Mouse (Mus musculus) intestine, embryonic 16.5 days (tissue): ENCODE results near the gene Trim62. TPM values are rescaled to one million over a fixed set of nuclear protein-coding genes. Genes with fewer than 3 reads are reported as not detected.

Experiments
- ATAC-seq: fragments of 200-750 bp; cut with Nextera tagmentation; 2 replicates; pipeline ENCODE4 v1.8.0; 2017; ENCODE audit warnings: moderate TSS enrichment, moderate library complexity
- H3K27ac ChIP-seq: fragments of 300-500 bp; sonication (generic); 2 replicates; pipeline ENCODE4 v1.5.1; 2014; ENCODE audit warnings: mild to moderate bottlenecking, low read length
- H3K27me3 ChIP-seq: fragments of 300-500 bp; sonication (generic); replicated peaks from 2 replicates; pipeline ENCODE4 v1.6.1; 2014; ENCODE audit warnings: low read length, control low read depth, mixed read lengths; ENCODE audit not compliant: control insufficient read depth, insufficient read depth
- H3K36me3 ChIP-seq: fragments of 300-500 bp; sonication (generic); 2 replicates; pipeline ENCODE4 v1.6.1; 2014; ENCODE audit warnings: low read length, control low read depth; ENCODE audit not compliant: control insufficient read depth, insufficient read depth
- H3K4me1 ChIP-seq: fragments of 300-500 bp; sonication (generic); 2 replicates; pipeline ENCODE4 v1.6.1; 2014; ENCODE audit warnings: low read length, control low read depth, mixed read lengths; ENCODE audit not compliant: control insufficient read depth, insufficient read depth
- H3K4me2 ChIP-seq: fragments of 300-500 bp; sonication (generic); 2 replicates; pipeline ENCODE4 v1.6.1; 2014; ENCODE audit warnings: low read depth, low read length, control low read depth
- H3K4me3 ChIP-seq: fragments of 300-500 bp; sonication (generic); 2 replicates; pipeline ENCODE4 v1.5.1; 2014; ENCODE audit warnings: mild to moderate bottlenecking, low read length
- H3K9ac ChIP-seq: fragments of 300-500 bp; sonication (generic); 2 replicates; pipeline ENCODE4 v1.6.1; 2014; ENCODE audit warnings: low read depth, low read length
- H3K9me3 ChIP-seq: fragments of 300-500 bp; sonication (generic); 2 replicates; pipeline ENCODE4 v1.6.1; 2016; ENCODE audit warnings: low read length, control low read depth; ENCODE audit not compliant: control insufficient read depth
- WGBS: fragments of 180-500 bp; shearing (Covaris S2); extraction: QIAGEN DNeasy Blood & Tissue Kit; methylation state at CpG from one replicate; pipeline ENCODE4 v1.1.7; 2014; 5-methylcytosine and 5-hydroxymethylcytosine counted together
- polyA plus RNA-seq: library from polyadenylated mRNA; unstranded; fragments of >200 nt; fragmentation: Nextera tagmentation; extraction: Ambion mirVana; gene quantifications from 2 replicates; pipeline ENCODE4 v1.2.1, GENCODE M21; 2015

Trim62 gene
- polyA plus RNA-seq = 2.2 and 2.3 TPM in 2 replicates

GRCm38 (mm10) chr4:128883379-128883781, at the start of gene Trim62:
Gene Trim62 (plus strand): TSS chr4:128883580.
- peak within 1 kb of the TSS; percentile 81 for H3K4me3 ChIP-seq
- peak within 1 kb of the TSS; percentile 45 for H3K27ac ChIP-seq
- no peaks in the 10 kb centered on the region for H3K9me3 ChIP-seq
- peak within 1 kb of the TSS; percentile 99 for H3K4me2 ChIP-seq
- H3K9ac ChIP-seq = peak within 1 kb of the TSS; percentile 71
- 0 out of 2 replicates have a peak, but pooled peaks cover 3% of the 10 kb centered on the region for H3K36me3 ChIP-seq
- WGBS = under 1% methylated on average over 29 of the region's 37 CpGs
- peaks cover 19% of the 10 kb centered on the region for H3K4me1 ChIP-seq
- H3K27me3 ChIP-seq = peaks cover 14% of the 10 kb centered on the region; the same call in 1 of the 2 replicates
- peak; percentile 85 for ATAC-seq

- peaks cover 19% of the 10 kb centered on the region for H3K4me1 ChIP-seq
- 55% methylated on average over 5 of the region's 5 CpGs for WGBS
- no peak overlapping the region for H3K9ac ChIP-seq
- no peak overlapping the region for H3K4me2 ChIP-seq
- H3K4me3 ChIP-seq = no peak overlapping the region
- H3K27me3 ChIP-seq = no peaks in the 10 kb centered on the region
- H3K36me3 ChIP-seq = no peaks in the 10 kb centered on the region
- no peak for ATAC-seq
- H3K9me3 ChIP-seq = no peaks in the 10 kb centered on the region
- H3K27ac ChIP-seq = no peak overlapping the region
Measured at GRCm38 (mm10) chr4:128838202-128838601, 45.2 kb upstream of the Trim62 start.

GRCm38 (mm10) chr4:128839811-128840738, 43.3 kb upstream of the Trim62 start:
- H3K9me3 ChIP-seq = no peaks in the 10 kb centered on the region
- ATAC-seq = peak; percentile 85
- no peaks in the 10 kb centered on the region for H3K27me3 ChIP-seq
- peak overlapping the region; percentile 85 for H3K27ac ChIP-seq
- H3K4me2 ChIP-seq = no peak overlapping the region
- H3K4me3 ChIP-seq = no peak overlapping the region
- H3K9ac ChIP-seq = 0 out of 2 replicates have a peak overlapping the region, but pooled peaks have one; percentile 25
- 30% methylated on average over 16 of the region's 16 CpGs for WGBS
- H3K36me3 ChIP-seq = no peaks in the 10 kb centered on the region
- peaks cover 22% of the 10 kb centered on the region for H3K4me1 ChIP-seq

DNA sequence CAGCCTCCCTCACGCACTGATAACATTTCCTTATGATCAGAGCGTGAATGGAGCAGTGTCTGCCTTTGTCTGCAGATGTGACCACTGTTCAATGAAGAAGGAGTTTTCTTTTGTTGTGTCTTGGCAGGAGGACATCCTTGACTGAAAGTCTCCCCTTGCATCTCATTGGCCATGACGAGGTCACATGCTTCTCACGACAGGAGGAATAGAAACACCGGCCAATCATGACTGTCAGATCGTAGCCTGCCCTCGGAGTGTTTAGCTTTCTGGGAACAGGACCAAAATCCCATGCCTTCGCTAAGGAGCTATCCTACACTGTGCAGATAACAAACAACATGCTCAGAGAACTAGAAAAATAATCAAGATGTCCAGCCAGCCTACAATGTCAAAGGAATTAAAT, 42.1 kb upstream of the Trim62 start:
- no peaks in the 10 kb centered on the region for H3K27me3 ChIP-seq
- H3K4me2 ChIP-seq = no peak overlapping the region
- peaks cover 25% of the 10 kb centered on the region for H3K4me1 ChIP-seq
- H3K9me3 ChIP-seq = no peaks in the 10 kb centered on the region
- H3K9ac ChIP-seq = no peak overlapping the region
- ATAC-seq = no peak
- H3K27ac ChIP-seq = no peak overlapping the region
- no peak overlapping the region for H3K4me3 ChIP-seq
- no peaks in the 10 kb centered on the region for H3K36me3 ChIP-seq
- WGBS = 52% methylated on average over 8 of the region's 8 CpGs

DNA sequence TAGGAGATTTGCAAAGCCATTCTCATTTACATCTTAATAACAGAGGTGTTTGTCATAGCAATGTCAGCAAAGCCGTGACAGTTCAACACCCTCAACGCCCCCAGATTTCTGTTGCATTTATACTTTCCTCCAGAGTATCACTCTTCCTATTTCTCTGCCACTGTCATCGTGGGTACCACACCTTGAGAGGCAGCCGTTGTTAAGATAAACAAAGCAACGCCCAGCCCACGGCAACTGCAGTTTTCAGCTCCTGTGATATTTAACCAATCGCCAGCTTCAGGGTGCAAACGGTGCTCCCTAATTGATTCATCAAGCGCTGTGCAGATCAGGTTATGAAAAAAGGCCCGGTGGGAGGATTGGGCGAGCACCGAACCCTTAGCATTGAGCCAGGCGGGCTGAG, 38.8 kb upstream of the Trim62 start:
- H3K9ac ChIP-seq = no peak overlapping the region
- ATAC-seq = no peak
- 28% methylated on average over 13 of the region's 13 CpGs for WGBS
- no peak overlapping the region for H3K4me3 ChIP-seq
- H3K4me1 ChIP-seq = peaks cover 16% of the 10 kb centered on the region
- H3K9me3 ChIP-seq = no peaks in the 10 kb centered on the region
- no peak overlapping the region for H3K27ac ChIP-seq
- H3K36me3 ChIP-seq = no peaks in the 10 kb centered on the region
- no peak overlapping the region for H3K4me2 ChIP-seq
- no peaks in the 10 kb centered on the region for H3K27me3 ChIP-seq

DNA sequence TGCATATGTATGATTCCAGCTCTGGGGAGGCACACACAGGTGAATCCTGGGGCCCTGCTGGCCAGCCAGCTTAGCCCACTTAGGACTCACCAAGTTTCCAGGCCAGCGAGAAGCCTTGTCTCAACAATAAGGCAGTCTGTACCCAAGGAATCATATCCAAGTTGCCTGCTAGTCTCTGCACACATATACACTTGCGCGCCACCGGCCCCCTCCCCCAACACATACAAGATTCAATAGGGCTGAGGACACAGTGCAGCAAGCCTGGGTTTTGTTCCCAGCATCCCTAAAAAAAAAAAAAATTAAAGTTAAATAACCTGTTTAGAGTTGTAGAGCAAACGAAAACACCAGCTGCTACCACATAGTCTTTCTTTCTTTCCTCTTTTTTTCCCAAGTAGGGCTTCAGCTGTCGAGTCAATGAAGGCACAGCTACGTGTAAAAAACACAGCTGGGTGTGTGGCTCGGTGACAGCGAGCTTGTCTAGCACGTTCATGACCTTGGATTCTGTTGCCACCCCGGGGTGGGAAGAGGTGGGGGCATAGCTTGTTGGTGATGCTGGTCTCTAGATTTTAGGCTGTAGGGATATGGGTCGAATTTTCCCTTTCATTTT, 37.9 kb upstream of the Trim62 start:
- WGBS = 68% methylated on average over 12 of the region's 12 CpGs
- no peak for ATAC-seq

DNA sequence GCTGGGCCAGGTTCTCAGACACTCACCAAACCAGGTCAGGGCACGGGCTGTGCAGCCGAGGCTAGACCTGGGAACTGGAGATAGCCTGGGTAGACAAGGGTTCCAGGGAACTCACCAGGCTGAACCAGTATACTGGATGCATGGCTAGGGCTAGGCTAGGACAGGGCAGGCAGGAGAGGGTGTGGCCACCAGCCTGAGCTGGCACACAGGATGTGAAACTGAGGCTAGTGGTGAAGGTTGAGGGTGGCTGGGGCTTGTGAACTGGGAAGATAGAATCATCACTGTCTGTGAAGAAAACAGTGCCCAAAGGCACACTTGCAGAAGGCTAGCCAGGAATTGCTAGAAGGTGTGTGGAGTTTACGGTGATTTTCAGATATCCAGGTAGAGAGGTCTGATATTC, 34.4 kb upstream of the Trim62 start:
- WGBS = 93% methylated on average over 3 of the region's 3 CpGs

More for the DNA sequence above, 37.9 kb upstream of the Trim62 start:
- Histone ChIP-seq H3K9me3 (no peaks in the 10 kb centered on the region), H3K4me3 (no peak overlapping the region), H3K4me1 (peaks cover 8% of the 10 kb centered on the region; the same call in 1 of the 2 replicates), H3K4me2 (no peak overlapping the region), H3K27me3 (no peaks in the 10 kb centered on the region), H3K27ac (no peak overlapping the region), H3K36me3 (no peaks in the 10 kb centered on the region), H3K9ac (no peak overlapping the region)

DNA sequence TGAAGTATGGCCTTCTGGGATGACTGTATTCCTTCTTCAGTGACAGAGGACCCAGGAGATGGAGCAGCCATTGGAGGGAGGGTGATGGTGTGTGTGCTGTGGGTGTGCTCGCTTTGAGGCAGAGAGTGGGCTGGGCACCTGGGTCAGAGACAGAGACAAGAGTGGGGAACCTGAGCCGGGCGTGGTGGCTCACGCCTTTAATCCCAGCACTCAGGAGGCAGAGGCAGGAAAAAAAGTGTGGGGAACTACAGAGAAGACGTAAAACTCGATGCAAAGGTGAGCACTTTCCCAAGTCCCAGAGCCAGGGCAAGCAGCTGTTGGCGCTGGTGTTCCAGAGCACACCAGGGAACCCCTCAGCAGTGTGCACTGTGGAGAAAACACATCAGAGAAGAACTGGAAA, 33.7 kb upstream of the Trim62 start:
- Histone ChIP-seq H3K27me3 (no peaks in the 10 kb centered on the region), H3K27ac (no peak overlapping the region), H3K4me1 (peaks cover 4% of the 10 kb centered on the region; the same call in 1 of the 2 replicates), H3K9ac (no peak overlapping the region), H3K4me2 (no peak overlapping the region), H3K4me3 (no peak overlapping the region), H3K36me3 (no peaks in the 10 kb centered on the region), H3K9me3 (no peaks in the 10 kb centered on the region)
- no peak for ATAC-seq
- WGBS = 68% methylated on average over 7 of the region's 7 CpGs

More for the DNA sequence above, 34.4 kb upstream of the Trim62 start:
- Histone ChIP-seq H3K4me1 (peaks cover 6% of the 10 kb centered on the region; the same call in 1 of the 2 replicates), H3K4me3 (no peak overlapping the region), H3K9ac (no peak overlapping the region), H3K27ac (no peak overlapping the region), H3K27me3 (no peaks in the 10 kb centered on the region), H3K36me3 (no peaks in the 10 kb centered on the region), H3K4me2 (no peak overlapping the region), H3K9me3 (no peaks in the 10 kb centered on the region)
- ATAC-seq = no peak

GRCm38 (mm10) chr4:128852266-128852887, 31.0 kb upstream of the Trim62 start:
- H3K27me3 ChIP-seq = no peaks in the 10 kb centered on the region
- no peaks in the 10 kb centered on the region for H3K9me3 ChIP-seq
- H3K4me2 ChIP-seq = no peak overlapping the region
- no peak overlapping the region for H3K4me3 ChIP-seq
- 0 out of 2 replicates have a peak, but pooled peaks cover 7% of the 10 kb centered on the region for H3K4me1 ChIP-seq
- no peak overlapping the region for H3K27ac ChIP-seq
- H3K36me3 ChIP-seq = no peaks in the 10 kb centered on the region
- no peak overlapping the region for H3K9ac ChIP-seq
- no peak for ATAC-seq
- 84% methylated on average over 12 of the region's 12 CpGs for WGBS
